Mouse (Mus musculus) embryonic facial prominence, embryonic 13.5 days (tissue): ENCODE data around the gene Pbx1. TPM values are rescaled to one million over a fixed set of nuclear protein-coding genes. Genes with fewer than 3 reads are reported as not detected.

Experiments used
- ATAC-seq: fragments of 200-750 bp; cut with Nextera tagmentation; 2 replicates; pipeline ENCODE4 v1.8.0; 2017; ENCODE audit warnings: low read depth; ENCODE audit not compliant: insufficient number of reproducible peaks, insufficient read depth, low FRiP score, low TSS enrichment
- H3K27ac ChIP-seq: fragments of 300-500 bp; sonication (generic); 2 replicates; pipeline ENCODE4 v1.5.1; 2015; ENCODE audit warnings: moderate library complexity, mild to moderate bottlenecking, inconsistent platforms
- H3K27me3 ChIP-seq: fragments of 300-500 bp; sonication (generic); 2 replicates; pipeline ENCODE4 v1.6.1; 2015; ENCODE audit warnings: mild to moderate bottlenecking, inconsistent platforms
- H3K36me3 ChIP-seq: fragments of 300-500 bp; sonication (generic); 2 replicates; pipeline ENCODE4 v1.6.1; 2015; ENCODE audit warnings: mild to moderate bottlenecking, inconsistent platforms
- H3K4me1 ChIP-seq: fragments of 300-500 bp; sonication (generic); 2 replicates; pipeline ENCODE4 v1.6.1; 2015; ENCODE audit warnings: inconsistent platforms
- H3K4me2 ChIP-seq: fragments of 300-500 bp; sonication (generic); 2 replicates; pipeline ENCODE4 v1.6.1; 2015; ENCODE audit warnings: moderate library complexity, mild to moderate bottlenecking, inconsistent platforms
- H3K4me3 ChIP-seq: fragments of 300-500 bp; sonication (generic); 2 replicates; pipeline ENCODE4 v1.5.1; 2015; ENCODE audit warnings: mild to moderate bottlenecking, inconsistent platforms
- H3K9ac ChIP-seq: fragments of 300-500 bp; sonication (generic); 2 replicates; pipeline ENCODE4 v1.6.1; 2015; ENCODE audit warnings: mild to moderate bottlenecking, inconsistent platforms
- H3K9me3 ChIP-seq: fragments of 300-500 bp; sonication (generic); 2 replicates; pipeline ENCODE4 v1.6.1; 2016; ENCODE audit warnings: inconsistent platforms
- WGBS: fragments of 180-500 bp; shearing (Covaris S2); methylation state at CpG from one replicate; pipeline ENCODE4 v1.1.7; 2015; ENCODE audit warnings: mixed read lengths; 5-methylcytosine and 5-hydroxymethylcytosine counted together
- polyA plus RNA-seq: library from polyadenylated mRNA; unstranded; fragments of >200 nt; fragmentation: Nextera tagmentation; extraction: Ambion mirVana; gene quantifications from 2 replicates; pipeline ENCODE4 v1.2.1, GENCODE M21; 2015

Pbx1 gene
- polyA plus RNA-seq, 1 experiment from 2014 or later = 47.7 TPM

- no peak overlapping the region for H3K4me2 ChIP-seq
- 77% methylated on average over 13 of the region's 13 CpGs for WGBS
Observed at GRCm38 (mm10) chr1:168318899-168319469, 113.1 kb downstream of the Pbx1 start.

GRCm38 (mm10) chr1:168313772-168314171 is 118.3 kb downstream of the Pbx1 start:
- H3K27me3 ChIP-seq = no peaks in the 10 kb centered on the region
- no peak overlapping the region for H3K4me2 ChIP-seq
- H3K9me3 ChIP-seq = no peaks in the 10 kb centered on the region
- ATAC-seq = no peak
- H3K36me3 ChIP-seq = peaks cover 5% of the 10 kb centered on the region; the same call in 1 of the 2 replicates
- peaks cover 21% of the 10 kb centered on the region for H3K4me1 ChIP-seq
- H3K27ac ChIP-seq = no peak overlapping the region
- no peak overlapping the region for H3K9ac ChIP-seq
- H3K4me3 ChIP-seq = no peak overlapping the region

More at GRCm38 (mm10) chr1:168318899-168319469, 113.1 kb downstream of the Pbx1 start:
- Histone ChIP-seq H3K4me3 (no peak overlapping the region), H3K36me3 (no peaks in the 10 kb centered on the region), H3K27ac (no peak overlapping the region), H3K4me1 (peaks cover 19% of the 10 kb centered on the region), H3K9ac (no peak overlapping the region), H3K9me3 (no peaks in the 10 kb centered on the region), H3K27me3 (no peaks in the 10 kb centered on the region)
- no peak for ATAC-seq

- Histone ChIP-seq H3K9ac (no peak overlapping the region), H3K27ac (no peak overlapping the region), H3K36me3 (peaks cover 5% of the 10 kb centered on the region; the same call in 1 of the 2 replicates), H3K27me3 (no peaks in the 10 kb centered on the region), H3K4me2 (no peak overlapping the region), H3K4me1 (peaks cover 22% of the 10 kb centered on the region), H3K4me3 (no peak overlapping the region), H3K9me3 (no peaks in the 10 kb centered on the region)
- 88% methylated on average over 7 of the region's 7 CpGs for WGBS
- ATAC-seq = no peak
Observed at GRCm38 (mm10) chr1:168312710-168313447, 119.2 kb downstream of the Pbx1 start.

GRCm38 (mm10) chr1:168309101-168309521 is 123.0 kb downstream of the Pbx1 start:
- peaks cover 22% of the 10 kb centered on the region for H3K4me1 ChIP-seq
- 46% methylated on average over 8 of the region's 8 CpGs for WGBS
- 0 out of 2 replicates have a peak, but pooled peaks have one; percentile 52 for ATAC-seq
- no peak overlapping the region for H3K27ac ChIP-seq
- no peak overlapping the region for H3K9ac ChIP-seq
- H3K27me3 ChIP-seq = no peaks in the 10 kb centered on the region
- H3K36me3 ChIP-seq = peaks cover 5% of the 10 kb centered on the region; the same call in 1 of the 2 replicates
- no peak overlapping the region for H3K4me2 ChIP-seq
- H3K9me3 ChIP-seq = no peaks in the 10 kb centered on the region
- no peak overlapping the region for H3K4me3 ChIP-seq

- Histone ChIP-seq H3K36me3 (peaks cover 5% of the 10 kb centered on the region; the same call in 1 of the 2 replicates), H3K27ac (no peak overlapping the region), H3K4me1 (peaks cover 22% of the 10 kb centered on the region), H3K9me3 (no peaks in the 10 kb centered on the region), H3K27me3 (no peaks in the 10 kb centered on the region), H3K4me2 (no peak overlapping the region), H3K9ac (no peak overlapping the region), H3K4me3 (no peak overlapping the region)
- WGBS = 84% methylated on average over 14 of the region's 14 CpGs
- ATAC-seq = no peak
Observed at GRCm38 (mm10) chr1:168307275-168308182, 124.5 kb downstream of the Pbx1 start.

- 76% methylated on average over 6 of the region's 6 CpGs for WGBS
- Histone ChIP-seq H3K9me3 (no peaks in the 10 kb centered on the region), H3K9ac (no peak overlapping the region), H3K27me3 (no peaks in the 10 kb centered on the region), H3K4me1 (peaks cover 28% of the 10 kb centered on the region), H3K27ac (0 out of 2 replicates have a peak overlapping the region, but pooled peaks have one; percentile 11), H3K36me3 (peaks cover 3% of the 10 kb centered on the region; the same call in 1 of the 2 replicates), H3K4me3 (no peak overlapping the region), H3K4me2 (no peak overlapping the region)
- no peak for ATAC-seq
Observed at GRCm38 (mm10) chr1:168300505-168300904, 131.6 kb downstream of the Pbx1 start.

- Histone ChIP-seq H3K27ac (0 out of 2 replicates have a peak overlapping the region, but pooled peaks have one; percentile 19), H3K4me3 (no peak overlapping the region), H3K4me1 (peaks cover 28% of the 10 kb centered on the region), H3K36me3 (peaks cover 3% of the 10 kb centered on the region; the same call in 1 of the 2 replicates), H3K4me2 (no peak overlapping the region), H3K9ac (no peak overlapping the region), H3K9me3 (no peaks in the 10 kb centered on the region), H3K27me3 (no peaks in the 10 kb centered on the region)
- no peak for ATAC-seq
- WGBS = 53% methylated on average over 12 of the region's 12 CpGs
Observed at GRCm38 (mm10) chr1:168299928-168300365, 132.1 kb downstream of the Pbx1 start.

GRCm38 (mm10) chr1:168299181-168299580 is 132.9 kb downstream of the Pbx1 start:
- no peak overlapping the region for H3K4me2 ChIP-seq
- ATAC-seq = no peak
- H3K4me3 ChIP-seq = no peak overlapping the region
- H3K27me3 ChIP-seq = no peaks in the 10 kb centered on the region
- no peak overlapping the region for H3K27ac ChIP-seq
- 90% methylated on average over 8 of the region's 8 CpGs for WGBS
- H3K9me3 ChIP-seq = no peaks in the 10 kb centered on the region
- no peak overlapping the region for H3K9ac ChIP-seq
- H3K4me1 ChIP-seq = peaks cover 28% of the 10 kb centered on the region
- peaks cover 3% of the 10 kb centered on the region; the same call in 1 of the 2 replicates for H3K36me3 ChIP-seq

GRCm38 (mm10) chr1:168296290-168296689 is 135.8 kb downstream of the Pbx1 start:
- 64% methylated on average over 2 of the region's 2 CpGs for WGBS

GRCm38 (mm10) chr1:168295782-168296181 is 136.3 kb downstream of the Pbx1 start:
- ATAC-seq = no peak
- H3K4me2 ChIP-seq = no peak overlapping the region
- no peaks in the 10 kb centered on the region for H3K27me3 ChIP-seq
- H3K4me3 ChIP-seq = no peak overlapping the region
- H3K4me1 ChIP-seq = peaks cover 36% of the 10 kb centered on the region
- H3K9ac ChIP-seq = no peak overlapping the region
- H3K9me3 ChIP-seq = no peaks in the 10 kb centered on the region
- 88% methylated on average over 4 of the region's 4 CpGs for WGBS
- H3K27ac ChIP-seq = no peak overlapping the region
- H3K36me3 ChIP-seq = peaks cover 3% of the 10 kb centered on the region; the same call in 1 of the 2 replicates

More at GRCm38 (mm10) chr1:168296290-168296689, 135.8 kb downstream of the Pbx1 start:
- Histone ChIP-seq H3K27me3 (no peaks in the 10 kb centered on the region), H3K27ac (no peak overlapping the region), H3K4me2 (no peak overlapping the region), H3K9ac (no peak overlapping the region), H3K4me3 (no peak overlapping the region), H3K36me3 (peaks cover 3% of the 10 kb centered on the region; the same call in 1 of the 2 replicates), H3K9me3 (no peaks in the 10 kb centered on the region), H3K4me1 (peaks cover 36% of the 10 kb centered on the region)
- no peak for ATAC-seq

- ATAC-seq = no peak
- H3K4me3 ChIP-seq = no peak overlapping the region
- H3K4me1 ChIP-seq = peaks cover 42% of the 10 kb centered on the region
- 76% methylated on average over 1 of the region's 1 CpGs for WGBS
- no peak overlapping the region for H3K27ac ChIP-seq
- H3K4me2 ChIP-seq = no peak overlapping the region
- H3K36me3 ChIP-seq = peaks cover 6% of the 10 kb centered on the region; the same call in 1 of the 2 replicates
- H3K9me3 ChIP-seq = no peaks in the 10 kb centered on the region
- no peaks in the 10 kb centered on the region for H3K27me3 ChIP-seq
- H3K9ac ChIP-seq = no peak overlapping the region
Observed at GRCm38 (mm10) chr1:168293673-168294072, 138.4 kb downstream of the Pbx1 start.
